Mouse (Mus musculus) CH12.LX (cell line): Measurements from ENCODE around the gene Eml2.

Experiments
- CTCF ChIP-seq, 2 experiments: IDR thresholded peaks in 1 of 2; conservative IDR thresholded peaks in 1 of 2; 2 replicates each; pipeline ENCODE4 v1.5.1; 2011 to 2012; ENCODE audit warnings: low read depth in 2 of 2, low read length in 2 of 2, improper control_type of control experiment in 1 of 2, inconsistent platforms in 1 of 2, mild to moderate bottlenecking in 1 of 2, moderate library complexity in 1 of 2
- EP300 ChIP-seq: IDR thresholded peaks from 2 replicates; pipeline ENCODE4 v1.6.1; 2011; ENCODE audit warnings: low read length, improper control_type of control experiment
- MAX ChIP-seq: IDR thresholded peaks from 2 replicates; pipeline ENCODE4 v1.6.1; 2011; ENCODE audit warnings: low read length, improper control_type of control experiment
- MAZ ChIP-seq: IDR thresholded peaks from 2 replicates; pipeline ENCODE4 v1.6.1; 2012; ENCODE audit warnings: low read depth, mild to moderate bottlenecking, inconsistent platforms, low read length, improper control_type of control experiment, moderate library complexity
- POLR2A ChIP-seq: IDR thresholded peaks from 2 replicates; pipeline ENCODE4 v1.6.1; 2011; ENCODE audit warnings: low read depth, mild to moderate bottlenecking, improper control_type of control experiment, low read length
- RAD21 ChIP-seq: IDR thresholded peaks from 2 replicates; pipeline ENCODE4 v1.6.1; 2011; ENCODE audit warnings: low read depth, mild to moderate bottlenecking, low read length, improper control_type of control experiment, moderate library complexity
- RCOR1 ChIP-seq: conservative IDR thresholded peaks from 2 replicates; pipeline ENCODE4 v1.6.1; 2012; ENCODE audit warnings: low read depth, mild to moderate bottlenecking, inconsistent platforms, low read length, improper control_type of control experiment
- ZKSCAN1 ChIP-seq: IDR thresholded peaks from 2 replicates; pipeline ENCODE4 v1.6.1; 2012; ENCODE audit warnings: low read depth, inconsistent platforms, low read length, improper control_type of control experiment, borderline replicate concordance
- ZNF384 ChIP-seq: IDR thresholded peaks from 2 replicates; pipeline ENCODE4 v1.6.1; 2012; ENCODE audit warnings: low read depth, low read length, improper control_type of control experiment, inconsistent platforms

DNA sequence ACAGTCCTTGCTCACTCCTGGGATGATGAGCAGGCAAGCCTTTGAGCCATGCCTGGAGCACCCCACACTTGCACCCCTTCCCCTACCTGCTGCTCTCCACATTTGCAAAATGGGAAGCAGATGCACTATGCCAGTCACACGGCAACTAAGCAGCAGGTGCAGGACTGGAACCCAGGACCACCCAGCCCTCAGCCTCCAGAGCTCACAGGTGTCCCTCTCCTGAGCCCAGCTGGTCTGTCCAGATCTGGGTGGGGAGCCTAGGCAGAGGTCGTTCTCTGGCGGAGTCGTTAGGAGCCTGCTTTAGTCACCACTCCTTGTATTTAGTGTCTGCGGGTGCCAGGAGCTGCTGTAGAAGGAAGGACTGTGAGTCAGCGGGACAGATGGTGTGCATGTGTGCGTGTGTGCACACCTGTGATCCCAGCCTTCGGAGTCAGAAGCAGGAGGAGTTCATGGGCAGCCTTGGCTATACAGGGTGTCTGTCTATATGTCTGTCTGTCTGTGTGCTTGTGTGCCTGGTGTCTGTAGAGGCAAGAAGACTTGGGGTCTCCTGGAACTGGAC lies 64.8 kb downstream of the Eml2 start:
- TF ChIP-seq RAD21: no peak
- TF ChIP-seq POLR2A: no peak
- no peak for TF ChIP-seq EP300
- no peak for TF ChIP-seq MAZ
- no peak for TF ChIP-seq CTCF (conservative IDR thresholded peaks at IDR 0.05 in 1 of 2, IDR thresholded peaks at IDR 0.05 in 1 of 2; ENCODE audit: low read depth in 2 of 2, low read length in 2 of 2)
- TF ChIP-seq ZKSCAN1: no peak
- TF ChIP-seq MAX: no peak
- TF ChIP-seq RCOR1: no peak
- no peak for TF ChIP-seq ZNF384
